Mouse (Mus musculus) intestine, embryonic 14.5 days (tissue): Measurements from ENCODE around the gene Ppm1a. TPM values are rescaled to one million over a fixed set of nuclear protein-coding genes. Genes with fewer than 3 reads are reported as not detected.

Experiments
- ATAC-seq: fragments of 200-750 bp; cut with Nextera tagmentation; replicated peaks from 2 replicates; pipeline ENCODE4 v1.8.0; 2017; ENCODE audit warnings: low read depth, moderate number of reproducible peaks, moderate TSS enrichment, moderate library complexity; ENCODE audit not compliant: low FRiP score, low TSS enrichment
- DNase-seq: peaks from one replicate; pipeline ENCODE4 v3.0.0-alpha.2; 2018; ENCODE audit warnings: low spot score
- H3K27ac ChIP-seq: fragments of 300-500 bp; sonication (generic); 2 replicates; pipeline ENCODE4 v1.5.1; 2014; ENCODE audit warnings: low read depth, mild to moderate bottlenecking, control low read depth
- H3K27me3 ChIP-seq: fragments of 300-500 bp; sonication (generic); replicated peaks from 2 replicates; pipeline ENCODE4 v1.6.1; 2014; ENCODE audit warnings: low read length, control low read depth; ENCODE audit not compliant: control insufficient read depth, insufficient read depth
- H3K36me3 ChIP-seq: fragments of 300-500 bp; sonication (generic); 2 replicates; pipeline ENCODE4 v1.6.1; 2014; ENCODE audit warnings: low read length, control low read depth; ENCODE audit not compliant: control insufficient read depth, insufficient read depth
- H3K4me1 ChIP-seq: fragments of 300-500 bp; sonication (generic); replicated peaks from 2 replicates; pipeline ENCODE4 v1.6.1; 2014; ENCODE audit warnings: low read length, control low read depth, mixed read lengths; ENCODE audit not compliant: control insufficient read depth, insufficient read depth
- H3K4me2 ChIP-seq: fragments of 300-500 bp; sonication (generic); 2 replicates; pipeline ENCODE4 v1.6.1; 2014; ENCODE audit warnings: low read length
- H3K4me3 ChIP-seq: fragments of 300-500 bp; sonication (generic); 2 replicates; pipeline ENCODE4 v1.5.1; 2014; ENCODE audit warnings: low read depth, low read length, control low read depth, mixed read lengths
- H3K9ac ChIP-seq: fragments of 300-500 bp; sonication (generic); 2 replicates; pipeline ENCODE4 v1.6.1; 2014; ENCODE audit warnings: mild to moderate bottlenecking, low read length
- H3K9me3 ChIP-seq: fragments of 300-500 bp; sonication (generic); 2 replicates; pipeline ENCODE4 v1.6.1; 2016; ENCODE audit warnings: low read length, control low read depth; ENCODE audit not compliant: control insufficient read depth
- WGBS: fragments of 180-500 bp; shearing (Covaris S2); extraction: QIAGEN DNeasy Blood & Tissue Kit; methylation state at CpG from one replicate; pipeline ENCODE4 v1.1.7; 2014; 5-methylcytosine and 5-hydroxymethylcytosine counted together
- polyA plus RNA-seq: library from polyadenylated mRNA; unstranded; fragments of >200 nt; fragmentation: Nextera tagmentation; extraction: Ambion mirVana; gene quantifications from 2 replicates; pipeline ENCODE4 v1.2.1, GENCODE M21; 2014

The Ppm1a gene
- polyA plus RNA-seq: 65.8 and 83.3 TPM in 2 replicates

DNA sequence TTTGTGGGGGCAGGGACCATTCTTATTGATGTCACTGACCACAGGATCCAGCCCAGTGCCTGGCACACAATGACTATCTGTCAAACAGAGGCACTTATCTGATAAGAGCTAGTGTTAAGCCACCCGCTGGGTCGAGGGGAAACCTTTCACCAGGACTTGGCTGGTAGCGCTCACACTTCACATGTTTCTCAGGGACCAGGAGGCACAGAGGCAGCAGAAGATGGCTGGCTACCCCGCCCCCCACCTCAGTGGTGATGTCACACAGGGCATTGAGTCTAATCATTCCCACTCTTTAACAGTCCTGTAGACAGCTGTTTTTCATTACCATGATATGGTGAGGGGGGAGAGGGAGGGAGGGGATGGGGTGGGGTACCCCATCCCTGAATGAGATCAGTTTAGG is at the start of gene Ppm1a:
Ppm1a (plus strand) TSS at position 370 of the 400 bp plus-strand sequence.
- H3K9me3 ChIP-seq: no peaks in the 10 kb centered on the region
- DNase-seq: no peak
- no peaks in the 10 kb centered on the region for H3K36me3 ChIP-seq
- H3K4me1 ChIP-seq: peaks cover 3% of the 10 kb centered on the region
- no peak within 1 kb of the TSS for H3K27ac ChIP-seq
- no peak within 1 kb of the TSS for H3K4me2 ChIP-seq
- 18% methylated on average over 4 of the region's 4 CpGs for WGBS
- ATAC-seq: no peak
- no peaks in the 10 kb centered on the region for H3K27me3 ChIP-seq
- H3K4me3 ChIP-seq: no peak within 1 kb of the TSS
- no peak within 1 kb of the TSS for H3K9ac ChIP-seq

DNA sequence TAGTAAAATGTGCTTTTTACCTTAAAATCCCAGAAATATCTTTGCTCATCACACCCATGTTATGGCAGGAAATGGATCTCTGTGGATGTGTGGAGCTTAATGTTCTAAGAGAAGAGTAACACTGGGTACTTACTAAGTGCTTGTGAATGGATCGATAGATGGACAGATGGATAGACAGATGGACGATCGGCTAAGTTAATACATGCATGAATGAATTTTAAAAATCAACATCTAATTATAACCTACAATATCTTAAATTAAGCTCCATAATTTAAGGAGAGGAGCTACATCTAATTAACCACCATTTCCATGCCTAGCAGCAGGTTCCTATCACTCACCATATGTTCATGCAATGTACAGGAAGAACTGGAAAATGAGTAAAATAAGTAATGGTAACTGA is 47.3 kb upstream of the Ppm1a start:
- no peak for ATAC-seq
- Histone ChIP-seq H3K4me3 (no peak overlapping the region), H3K9me3 (no peaks in the 10 kb centered on the region), H3K27me3 (no peaks in the 10 kb centered on the region), H3K4me2 (no peak overlapping the region), H3K27ac (no peak overlapping the region), H3K4me1 (no peaks in the 10 kb centered on the region), H3K36me3 (no peaks in the 10 kb centered on the region), H3K9ac (no peak overlapping the region)
- no peak for DNase-seq
- WGBS: 93% methylated on average over 3 of the region's 3 CpGs

DNA sequence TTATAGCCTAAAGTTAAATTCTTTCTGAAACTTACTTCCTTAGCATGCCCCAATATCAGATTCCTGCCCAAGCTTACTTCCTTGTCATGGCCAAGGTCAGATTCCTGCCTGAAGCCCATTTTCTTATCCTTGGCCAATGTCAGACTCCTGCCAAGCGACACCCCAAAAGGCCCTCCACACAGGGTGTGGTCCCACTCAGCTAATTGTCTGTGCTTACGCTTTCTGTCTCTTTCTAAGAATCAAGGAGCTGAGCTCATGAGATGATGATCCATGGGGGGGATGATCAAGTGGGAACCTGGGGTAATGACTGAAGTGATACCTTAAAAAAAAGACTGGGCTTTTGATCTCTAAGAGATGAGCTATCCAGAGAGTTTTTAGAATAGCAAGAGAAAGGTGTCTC is 42.4 kb upstream of the Ppm1a start:
- no peak overlapping the region for H3K4me2 ChIP-seq
- no peak for ATAC-seq
- WGBS: 97% methylated on average over 2 of the region's 2 CpGs

DNA sequence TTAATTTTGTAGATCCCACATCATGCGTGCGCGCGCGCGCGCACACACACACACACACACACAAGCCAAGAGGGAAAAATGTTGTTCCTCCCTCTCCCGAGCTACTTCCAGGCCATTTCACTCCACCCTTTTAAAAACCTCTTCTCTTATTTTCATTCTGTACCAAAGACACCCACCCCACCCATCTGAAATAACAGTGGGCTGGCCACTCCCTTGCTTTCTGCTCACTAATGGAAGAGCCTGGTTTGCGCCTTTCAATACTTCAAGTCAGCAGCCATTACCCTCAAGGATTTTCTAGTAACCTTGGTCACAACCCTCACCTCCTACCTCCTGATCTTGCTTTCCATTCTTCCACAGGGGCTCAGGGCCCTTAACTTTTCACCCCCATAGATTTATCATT is 41.4 kb upstream of the Ppm1a start:
- DNase-seq (peak; percentile 21), ATAC-seq (no peak)
- Histone ChIP-seq H3K9ac (no peak overlapping the region), H3K4me1 (peaks cover 7% of the 10 kb centered on the region), H3K4me2 (no peak overlapping the region), H3K4me3 (no peak overlapping the region), H3K36me3 (no peaks in the 10 kb centered on the region), H3K9me3 (no peaks in the 10 kb centered on the region), H3K27me3 (no peaks in the 10 kb centered on the region), H3K27ac (no peak overlapping the region)
- WGBS: 95% methylated on average over 9 of the region's 9 CpGs

More for the DNA sequence above, 42.4 kb upstream of the Ppm1a start:
- H3K36me3 ChIP-seq: no peaks in the 10 kb centered on the region
- H3K4me1 ChIP-seq: peaks cover 2% of the 10 kb centered on the region
- H3K9ac ChIP-seq: no peak overlapping the region
- no peaks in the 10 kb centered on the region for H3K27me3 ChIP-seq
- H3K4me3 ChIP-seq: no peak overlapping the region
- H3K27ac ChIP-seq: no peak overlapping the region
- H3K9me3 ChIP-seq: no peaks in the 10 kb centered on the region
- peak; percentile 45 for DNase-seq

DNA sequence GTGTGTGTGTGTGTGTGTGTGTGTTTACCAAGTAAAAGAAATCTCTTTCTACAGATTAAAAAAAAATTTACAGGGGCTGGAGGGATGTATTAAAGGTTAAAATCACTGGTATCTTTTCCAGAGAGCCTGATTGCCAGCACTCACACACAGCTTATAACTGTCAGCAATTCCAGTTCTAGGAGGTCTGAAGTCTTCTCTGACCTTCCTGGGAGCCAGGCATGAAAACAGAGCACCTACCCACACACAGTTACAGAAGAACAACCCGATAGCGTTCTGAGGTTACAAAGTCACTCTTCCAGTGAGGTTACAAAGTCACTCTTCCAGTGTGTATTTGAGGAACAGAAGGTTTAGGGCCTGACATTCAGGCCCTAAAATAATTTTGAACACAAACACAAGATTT is 38.2 kb upstream of the Ppm1a start:
- H3K9ac ChIP-seq: no peak overlapping the region
- H3K4me2 ChIP-seq: no peak overlapping the region
- H3K9me3 ChIP-seq: no peaks in the 10 kb centered on the region
- 23% methylated on average over 2 of the region's 2 CpGs for WGBS
- no peak for DNase-seq
- H3K36me3 ChIP-seq: no peaks in the 10 kb centered on the region
- ATAC-seq: no peak
- peak overlapping the region; percentile 89 for H3K27ac ChIP-seq
- H3K27me3 ChIP-seq: no peaks in the 10 kb centered on the region
- no peak overlapping the region for H3K4me3 ChIP-seq
- H3K4me1 ChIP-seq: peaks cover 9% of the 10 kb centered on the region

DNA sequence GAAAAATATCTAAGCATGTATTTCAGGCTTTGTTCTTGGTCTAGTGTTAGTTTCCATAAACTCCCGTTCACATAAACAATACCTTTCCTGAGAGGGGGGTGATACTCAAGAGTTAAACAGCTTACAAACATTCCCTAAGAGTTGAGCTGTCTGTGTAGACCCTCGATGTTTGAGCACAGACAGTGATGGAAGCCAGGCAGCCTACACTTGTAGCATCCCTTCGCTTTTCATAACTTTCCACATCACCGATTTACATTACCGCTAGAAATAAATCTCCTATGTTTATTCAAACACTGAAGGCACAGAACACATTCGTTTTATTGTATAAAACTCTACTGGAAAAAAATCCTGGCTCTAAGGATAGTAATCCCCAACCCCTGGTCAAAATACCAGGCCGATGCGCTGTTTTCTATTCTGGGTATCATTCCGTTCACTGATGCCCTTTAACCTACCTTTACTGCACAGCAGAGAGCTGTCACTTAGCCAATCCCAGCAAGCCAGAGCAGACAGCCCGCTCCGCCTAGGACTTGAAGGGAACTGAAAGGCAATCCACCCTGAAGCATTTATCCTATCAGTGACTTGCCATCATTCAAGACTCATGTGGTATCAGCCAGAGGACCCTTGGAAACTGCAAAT is 37.7 kb upstream of the Ppm1a start:
- Histone ChIP-seq H3K27ac (peak overlapping the region; percentile 89), H3K9ac (no peak overlapping the region), H3K36me3 (no peaks in the 10 kb centered on the region), H3K4me2 (no peak overlapping the region), H3K9me3 (no peaks in the 10 kb centered on the region), H3K27me3 (no peaks in the 10 kb centered on the region), H3K4me1 (peaks cover 14% of the 10 kb centered on the region), H3K4me3 (no peak overlapping the region)
- DNase-seq: peak; percentile 60
- 32% methylated on average over 11 of the region's 11 CpGs for WGBS
- ATAC-seq: peak; percentile 86

DNA sequence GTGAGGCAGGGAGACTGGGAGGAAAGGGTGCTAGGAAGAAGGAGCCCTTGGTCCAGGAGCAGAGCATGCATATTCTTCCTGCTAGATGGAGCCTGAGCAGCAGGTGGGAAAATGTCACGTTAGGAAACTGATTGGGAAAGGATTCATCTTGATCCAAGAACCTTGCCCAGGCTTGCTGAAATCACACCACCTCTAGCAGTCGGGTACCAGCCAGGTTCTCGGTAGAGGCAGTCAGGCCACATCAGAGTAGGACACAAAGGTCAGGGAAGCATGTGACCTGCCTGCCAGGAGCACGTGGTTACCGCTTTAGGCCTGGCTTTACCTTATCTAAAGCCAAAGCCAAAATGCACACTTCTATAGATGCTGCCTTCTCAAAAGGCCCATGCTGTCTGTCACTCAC is 35.5 kb upstream of the Ppm1a start:
- no peak overlapping the region for H3K4me2 ChIP-seq
- no peaks in the 10 kb centered on the region for H3K27me3 ChIP-seq
- H3K9ac ChIP-seq: no peak overlapping the region
- WGBS: 84% methylated on average over 5 of the region's 5 CpGs
- DNase-seq (no peak), ATAC-seq (no peak)
- H3K36me3 ChIP-seq: no peaks in the 10 kb centered on the region
- H3K27ac ChIP-seq: no peak overlapping the region
- no peak overlapping the region for H3K4me3 ChIP-seq
- peaks cover 14% of the 10 kb centered on the region for H3K4me1 ChIP-seq
- H3K9me3 ChIP-seq: no peaks in the 10 kb centered on the region

DNA sequence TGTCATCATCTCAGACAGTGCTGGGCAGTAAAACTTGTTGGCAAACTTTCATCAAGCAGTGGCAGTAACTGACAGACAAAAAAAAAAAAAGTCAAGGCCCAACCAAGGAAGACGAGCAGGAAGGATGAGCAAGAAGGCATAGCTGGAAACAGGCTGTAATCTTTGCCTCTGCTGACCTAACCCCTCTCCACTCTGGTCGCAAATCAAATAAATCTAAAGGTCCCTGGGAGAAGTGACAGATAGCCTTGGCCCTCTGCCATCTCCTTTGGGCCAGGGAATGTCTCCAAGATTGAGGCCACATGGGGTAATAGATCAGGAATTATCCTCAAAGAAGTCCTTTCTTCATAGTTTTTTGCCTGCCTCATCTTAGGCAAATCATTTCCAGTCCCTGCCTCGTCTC is 33.3 kb upstream of the Ppm1a start:
- H3K4me2 ChIP-seq: no peak overlapping the region
- no peak for ATAC-seq
- H3K27ac ChIP-seq: 0 out of 2 replicates have a peak overlapping the region, but pooled peaks have one; percentile 25
- H3K9me3 ChIP-seq: no peaks in the 10 kb centered on the region
- H3K4me1 ChIP-seq: peaks cover 14% of the 10 kb centered on the region
- DNase-seq: peak; percentile 53
- no peak overlapping the region for H3K4me3 ChIP-seq
- no peaks in the 10 kb centered on the region for H3K36me3 ChIP-seq
- 17% methylated on average over 3 of the region's 3 CpGs for WGBS
- H3K9ac ChIP-seq: no peak overlapping the region
- no peaks in the 10 kb centered on the region for H3K27me3 ChIP-seq

DNA sequence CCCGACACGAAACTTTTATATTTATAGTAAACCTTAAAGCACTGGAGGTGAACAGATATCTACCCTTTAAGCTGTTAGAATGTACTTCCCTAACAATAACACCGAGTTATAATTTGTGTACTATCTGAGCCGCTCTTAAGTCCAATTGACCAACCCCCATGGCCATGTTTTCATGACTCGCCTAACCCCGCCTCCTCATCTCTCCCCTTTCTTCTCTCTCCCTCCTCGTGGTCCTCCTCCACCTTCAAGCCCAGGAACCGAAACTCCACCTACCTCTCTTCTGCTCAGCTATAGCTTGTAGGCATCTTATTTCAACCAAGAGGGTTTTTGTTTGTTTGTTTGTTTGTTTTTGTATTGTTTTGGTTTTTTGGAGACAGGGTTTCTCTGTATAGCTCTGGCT is 30.2 kb upstream of the Ppm1a start:
- Histone ChIP-seq H3K4me3 (no peak overlapping the region), H3K4me1 (peaks cover 7% of the 10 kb centered on the region; the same call in 1 of the 2 replicates), H3K4me2 (no peak overlapping the region), H3K27me3 (no peaks in the 10 kb centered on the region), H3K36me3 (no peaks in the 10 kb centered on the region), H3K9ac (no peak overlapping the region), H3K27ac (no peak overlapping the region), H3K9me3 (no peaks in the 10 kb centered on the region)
- DNase-seq: no peak
- WGBS: 83% methylated on average over 8 of the region's 8 CpGs
- no peak for ATAC-seq
